Mouse (Mus musculus) ES-E14 (cell line): Measurements from ENCODE around the gene Lypd6b.

Experiments used
- HCFC1 ChIP-seq: IDR thresholded peaks from 2 replicates; pipeline ENCODE4 v1.6.1; 2012; ENCODE audit warnings: low read length, inconsistent platforms, borderline replicate concordance; ENCODE audit not compliant: insufficient read depth
- ZNF384 ChIP-seq: IDR thresholded peaks from 2 replicates; pipeline ENCODE4 v1.6.1; 2012; ENCODE audit warnings: low read depth, low read length, inconsistent platforms

DNA sequence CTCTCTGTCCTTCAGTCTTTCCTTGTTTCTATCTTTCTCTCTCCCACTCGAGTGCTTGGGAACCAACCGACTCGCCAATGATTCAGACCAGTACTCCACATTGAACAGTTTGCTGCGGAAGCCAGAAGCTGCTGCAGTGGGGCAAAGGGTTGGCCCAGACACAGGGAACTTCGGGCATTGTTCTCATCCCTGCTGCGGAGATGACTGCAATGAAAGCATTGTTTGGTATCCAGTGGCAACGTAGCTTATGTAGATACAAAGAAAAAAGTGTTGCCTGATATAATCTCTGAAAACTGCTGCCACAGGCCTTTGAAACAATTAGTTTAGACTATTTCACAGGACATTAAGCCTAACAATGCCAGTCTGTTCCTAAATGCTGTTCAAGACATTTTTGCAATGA lies 57.6 kb downstream of the Lypd6b start:
- TF ChIP-seq HCFC1 (no peak), ZNF384 (no peak)
